Mouse (Mus musculus): ENCODE data around the gene Gm595.
A peak's percentile ranks its signal among the peaks of the same experiment; 100 is the strongest.

The Gm595 gene

DNA sequence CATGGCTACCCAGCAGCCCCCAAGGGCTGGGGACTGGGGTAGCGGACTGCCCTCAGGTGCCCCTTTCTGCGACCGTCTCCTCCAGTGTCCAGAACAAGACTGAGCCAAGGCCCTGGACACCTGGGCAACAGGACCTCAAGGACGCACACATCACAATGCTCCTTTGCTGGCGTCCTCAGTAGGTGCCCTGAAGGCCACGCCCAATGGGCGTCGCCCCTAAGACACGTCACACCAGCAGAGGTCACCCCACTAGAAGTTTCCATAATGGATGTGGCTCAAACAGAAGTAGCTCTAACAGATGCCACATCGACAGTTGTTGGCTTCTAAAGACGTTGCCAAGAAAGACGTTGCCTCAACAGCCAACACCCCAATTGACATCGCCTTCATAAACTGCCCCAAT is at the start of gene Gm595:
Gm595 (minus strand) TSS at position 101 of the 400 bp plus-strand sequence.
- DNase-seq = no peak

DNA sequence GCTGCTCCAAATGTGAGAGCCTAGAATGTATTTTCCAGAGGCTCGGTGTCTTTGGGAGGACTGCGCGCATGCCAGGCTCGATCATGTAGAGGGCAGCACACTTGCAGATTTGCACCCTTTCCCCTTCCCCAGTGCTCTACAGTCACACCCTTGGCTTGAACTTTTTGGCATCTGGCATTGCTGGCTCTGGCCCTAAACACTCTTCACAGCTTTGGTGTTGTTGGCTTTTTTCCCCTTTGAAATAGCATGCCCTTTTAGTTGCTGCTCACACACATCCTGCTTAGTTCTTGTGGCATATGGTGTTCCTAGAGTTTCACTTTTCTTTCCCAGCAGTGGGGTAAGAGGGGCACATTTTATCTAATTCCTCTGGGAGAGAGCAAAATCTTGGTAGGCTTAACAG is 30.9 kb upstream of the Gm595 start:
- no peak for DNase-seq

DNA sequence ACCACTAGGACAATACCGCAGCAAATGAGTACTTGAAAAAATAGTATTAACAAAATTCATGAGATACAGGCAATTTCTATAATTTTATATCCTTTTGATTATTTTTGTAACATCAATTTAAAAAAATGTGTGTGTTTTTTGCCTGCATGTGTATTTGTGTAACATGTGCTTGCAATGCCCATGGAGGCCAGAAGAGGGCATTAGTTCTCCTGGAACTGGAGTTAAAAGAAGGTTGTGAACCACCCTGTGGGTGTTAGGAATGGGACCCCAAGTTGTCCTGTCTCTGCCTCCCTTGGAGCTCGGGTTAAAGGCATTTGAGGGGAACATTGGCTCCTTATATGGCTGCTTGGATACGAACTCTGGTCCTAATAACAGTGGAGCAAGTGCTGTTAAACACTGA is 26.2 kb upstream of the Gm595 start:
- no peak for DNase-seq

DNA sequence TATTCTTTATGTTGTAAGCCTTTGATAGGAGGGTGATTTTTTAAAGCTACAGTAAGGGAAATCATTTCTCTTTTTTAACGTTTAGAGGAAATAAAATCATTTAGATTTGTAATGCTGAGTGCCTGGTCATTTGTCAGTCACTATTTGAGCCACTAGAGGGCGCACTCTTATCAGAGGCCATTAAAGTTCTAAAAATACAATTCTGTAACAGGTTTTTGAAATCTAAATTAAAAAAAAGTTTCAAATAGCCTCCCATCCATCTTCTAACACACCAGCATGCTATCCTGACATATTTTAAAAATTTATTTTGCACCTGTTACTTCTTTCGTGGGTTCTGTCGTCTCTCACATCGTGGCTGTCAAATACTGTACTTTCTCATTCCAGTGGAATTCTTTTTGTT is 22.0 kb upstream of the Gm595 start:
- peak; percentile 9 to 34 for DNase-seq

DNA sequence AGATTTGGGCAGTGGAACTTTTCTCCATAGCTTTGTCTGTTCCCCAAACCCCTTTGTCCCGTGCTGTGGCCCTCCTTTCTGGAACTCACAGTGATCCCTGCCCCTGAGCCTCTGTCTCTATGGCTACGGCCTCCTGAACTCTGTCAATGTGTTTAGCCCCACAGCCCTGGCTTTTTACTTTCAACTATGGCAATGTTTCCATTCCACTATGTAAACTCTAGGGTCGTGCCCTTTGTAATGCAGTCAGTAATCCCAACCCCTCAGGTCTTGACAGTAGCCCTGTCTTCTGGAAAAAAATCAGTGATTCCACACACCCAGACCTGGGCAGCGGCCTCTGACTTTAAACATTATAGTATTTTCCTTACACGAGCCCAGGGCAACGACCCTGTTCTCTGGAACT is 19.3 kb upstream of the Gm595 start:
- DNase-seq = no peak

DNA sequence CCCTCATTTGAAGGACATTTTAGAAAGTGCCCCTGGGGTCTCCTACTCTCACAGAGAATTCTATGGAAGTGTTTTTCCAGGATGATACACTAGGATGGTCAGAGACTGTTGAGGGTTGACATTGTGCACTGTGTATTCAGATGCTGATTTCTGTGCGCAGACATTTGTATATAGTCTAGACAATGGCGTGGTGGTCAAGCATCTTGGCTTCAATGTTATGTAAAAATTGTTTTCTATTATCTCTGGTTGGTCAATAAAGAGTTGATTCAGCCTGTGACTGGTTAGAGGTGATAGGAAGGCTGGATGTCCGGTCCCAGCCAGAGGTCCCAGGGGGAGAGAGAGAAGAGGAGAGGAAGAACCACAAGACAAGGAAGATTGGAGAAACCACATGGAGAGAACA is 16.4 kb upstream of the Gm595 start:
- no peak for DNase-seq

DNA sequence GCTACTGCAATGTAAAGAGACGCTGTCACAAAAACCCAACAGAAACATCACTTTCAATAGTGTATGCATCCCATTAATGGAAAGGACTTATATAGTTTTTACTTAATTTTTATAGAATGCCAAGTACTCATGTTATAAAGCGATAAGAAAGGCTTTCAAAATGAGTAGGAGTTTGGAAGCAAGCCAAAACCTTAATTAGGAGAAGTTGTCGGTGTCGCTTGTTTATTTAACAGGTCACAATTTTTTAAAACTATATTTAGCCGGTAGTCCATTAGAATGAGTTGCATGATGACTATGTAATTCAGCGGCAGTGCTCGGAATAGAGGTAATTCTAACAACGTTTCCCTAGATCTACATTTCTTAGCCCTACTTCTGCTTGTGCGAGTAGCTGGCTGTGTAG is 12.7 kb upstream of the Gm595 start:
- no peak for DNase-seq

DNA sequence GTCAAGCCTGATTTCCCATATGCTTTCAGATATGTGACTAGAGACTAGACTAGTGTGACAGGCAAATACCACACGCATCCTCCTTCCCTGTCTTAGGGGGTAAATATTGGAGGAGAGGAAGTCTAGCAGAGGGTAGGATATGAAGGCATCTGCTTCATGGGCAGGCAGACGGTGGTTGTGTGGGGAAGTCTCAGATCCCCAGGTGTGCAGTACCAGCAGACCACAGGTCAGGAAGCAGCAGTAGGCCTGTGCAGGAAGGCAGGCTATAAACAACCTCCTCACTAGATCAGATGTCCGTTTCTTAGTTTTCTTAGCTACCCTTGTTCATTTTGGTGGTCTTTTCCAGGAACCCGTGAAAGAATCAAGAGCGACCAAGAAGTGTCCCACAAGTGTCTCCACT is 7.1 kb upstream of the Gm595 start:
- DNase-seq = no peak
